Mouse (Mus musculus) heart, postnatal 4 days (tissue): ENCODE measurements at regions not wholly inside any gene's neighbourhood (a gene's known extent, or its start where the extent isn't known, plus 50 kb on each side); places are given as distances from the start of the nearest gene placed in this dataset.
A peak's percentile ranks its signal among the peaks of the same experiment; 100 is the strongest.

ENCODE experiments used
- DNase-seq: peaks from one replicate; pipeline ENCODE4 v3.0.0; 2021

DNA sequence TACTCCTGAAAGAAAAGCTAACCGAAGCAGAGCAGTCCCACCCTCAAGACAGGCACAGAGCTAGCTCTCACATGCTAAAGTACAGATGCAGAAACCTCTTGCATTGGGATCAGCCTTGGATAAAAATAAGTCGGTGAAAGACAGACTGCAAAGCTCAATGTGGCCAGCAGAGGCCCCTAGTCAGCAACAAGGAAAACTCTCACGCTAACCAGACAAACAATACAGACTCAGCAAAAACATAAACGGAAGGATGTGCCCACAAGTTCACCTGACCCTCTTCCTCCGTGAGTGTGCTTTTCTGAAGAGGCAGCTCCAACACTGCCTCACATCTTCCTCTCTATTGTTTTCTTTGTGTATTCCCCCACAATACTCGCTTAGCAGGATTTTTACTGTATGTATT lies 77.8 kb downstream of the Rpia start:
- DNase-seq: peak; percentile 64

DNA sequence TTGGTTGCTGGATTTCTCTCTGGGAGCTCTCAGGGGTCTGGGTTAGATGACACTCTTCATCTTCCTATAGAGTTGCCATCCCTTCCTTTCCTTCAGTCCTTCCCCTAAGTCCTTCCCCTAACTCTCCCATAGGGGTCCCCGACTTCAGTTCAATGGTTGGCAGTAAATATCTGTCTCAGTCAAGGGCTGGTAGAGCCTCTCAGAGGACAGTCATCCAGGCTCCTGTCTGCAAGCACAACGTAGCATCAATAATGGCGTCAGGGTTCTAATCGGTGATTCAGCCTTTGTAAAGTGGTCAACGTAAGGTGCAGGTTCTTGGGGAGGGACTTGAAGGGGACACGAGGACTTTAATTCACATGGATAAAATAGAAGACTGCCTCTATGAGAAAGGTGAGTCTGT lies 78.4 kb downstream of the Rpia start:
- no peak for DNase-seq

DNA sequence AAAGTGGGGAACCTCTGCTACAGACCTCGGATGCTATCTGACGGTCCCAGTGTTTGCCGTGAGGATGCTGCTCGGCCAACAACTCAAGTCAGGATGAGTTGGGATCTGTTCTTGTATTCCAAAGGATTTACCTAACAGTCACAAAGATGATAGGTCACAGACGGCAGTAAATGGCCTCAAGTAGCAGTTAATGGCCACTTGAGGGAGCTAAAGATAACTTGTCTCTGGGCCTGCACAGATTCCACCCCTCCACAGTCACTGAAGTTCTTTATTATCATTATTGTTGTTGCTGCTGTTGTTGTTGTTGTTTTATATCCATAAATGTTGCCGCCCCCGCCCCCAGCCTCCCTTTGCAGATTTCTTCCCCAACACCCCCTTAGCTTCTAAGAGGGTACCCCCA lies 78.9 kb downstream of the Rpia start:
- DNase-seq: no peak

DNA sequence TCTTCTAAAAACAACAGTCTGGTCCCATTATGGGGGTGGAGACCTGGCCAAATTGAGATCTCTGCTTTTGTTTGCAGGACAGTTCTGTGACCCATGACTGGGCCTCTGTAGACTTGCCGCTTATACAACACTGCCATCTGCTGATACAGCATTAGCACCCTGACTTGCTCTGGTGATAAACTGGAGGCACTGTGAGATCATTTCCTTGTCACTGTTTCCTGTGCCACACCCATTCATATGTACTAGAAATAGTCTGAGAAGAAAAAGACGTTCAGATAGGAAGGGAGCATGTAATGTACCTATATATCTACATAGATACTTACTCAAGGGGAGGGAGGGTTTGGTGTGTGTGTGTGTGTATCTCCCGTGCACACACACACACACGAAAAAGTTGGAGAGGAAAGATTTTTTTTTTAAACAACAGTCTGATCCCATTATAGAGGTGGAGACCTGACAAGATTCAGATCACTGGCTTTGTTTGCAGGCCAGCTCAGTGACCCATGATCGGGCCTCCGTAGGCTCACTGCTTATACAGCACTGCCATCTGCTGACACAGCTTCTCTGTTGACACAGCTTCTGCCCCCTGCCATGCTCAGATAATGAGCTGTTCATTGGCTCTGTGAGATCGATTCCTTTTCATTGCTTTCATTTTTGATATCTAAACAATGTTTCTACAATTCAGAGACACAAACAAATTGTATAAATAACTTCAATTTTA lies 82.5 kb downstream of the Rpia start:
- peak; percentile 64 for DNase-seq

DNA sequence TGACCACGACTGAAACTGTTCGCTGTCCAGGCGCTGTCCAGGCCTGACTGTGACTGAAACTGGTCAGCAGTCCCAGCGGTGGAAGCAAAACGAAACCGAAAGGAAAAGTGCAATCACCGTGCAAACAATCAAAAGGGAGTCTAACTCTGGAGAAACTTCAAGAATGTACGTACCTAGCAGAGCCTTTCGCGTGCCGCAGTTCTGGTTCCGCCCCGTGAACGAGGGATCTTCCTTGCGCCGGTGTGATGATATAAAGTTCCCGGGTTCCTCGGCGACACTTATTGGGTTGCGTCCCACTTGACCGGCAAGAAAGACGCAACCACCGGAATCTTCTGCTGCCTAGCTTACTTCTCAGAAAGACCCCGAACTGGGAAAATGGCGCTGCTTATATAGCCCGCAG lies 96.4 kb downstream of the Rpia start:
- no peak for DNase-seq
